ENCODE assay signal across 14 mouse cellular contexts in the genomic region with DNA sequence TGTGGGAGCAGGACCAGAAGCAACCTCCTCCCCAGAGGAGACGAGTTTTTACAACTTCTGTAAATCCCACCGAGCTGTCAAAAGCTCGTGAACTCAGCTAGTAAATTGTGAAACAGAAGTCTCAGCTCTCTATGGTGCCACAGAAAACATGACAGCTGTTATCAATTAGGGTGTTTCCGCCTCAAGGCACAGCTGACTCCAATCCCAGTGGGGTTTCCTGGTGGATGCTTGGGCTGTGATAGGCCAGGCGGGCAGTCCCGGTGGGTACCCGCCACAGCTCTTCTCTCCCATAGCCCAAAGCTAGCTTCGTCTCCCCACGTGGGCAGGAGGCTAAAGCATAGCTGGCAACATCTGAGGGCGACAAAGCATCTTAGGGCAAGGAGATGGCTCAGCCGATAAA. TPM values are rescaled to one million over a fixed set of nuclear protein-coding genes. Genes with fewer than 3 reads are reported as not detected.
DNase-seq lines count a peak whose midpoint lies in the region; ATAC-seq lines count a peak whose summit lies in the region.
"Had no signal": no experiment of that assay in that cellular context is flagged by ENCODE, and none has a peak within 500 bp of the region (broad histone marks: within the 10 kb centered on the region; RNA-seq: fewer than 3 reads in every experiment).

No protein-coding gene starts in this region.

- no peak overlapping the region for H3K4me3 ChIP-seq in kidney, embryonic 14.5 days (ENCODE audit: low read length)
- no peak overlapping the region for H3K4me3 ChIP-seq in kidney, embryonic 15.5 days (replicated peaks)
- H3K4me3 ChIP-seq in limb, embryonic 12.5 days (replicated peaks): no peak overlapping the region
- H3K4me3 ChIP-seq: midbrain, embryonic 15.5 days; stomach, embryonic 15.5 days had no signal

- peak; percentile 59 for DNase-seq in Muller cell, postnatal 12 days (ENCODE audit: inconsistent ontology term)
- peak; percentile 56 for DNase-seq in embryo, embryonic 11.5 days (ENCODE audit: low read depth, low spot score)
- DNase-seq in thymus, postnatal 10 days (ENCODE audit: low spot score in 2 of 2): no peak
- no peak for DNase-seq in cerebellum, postnatal 4 days (ENCODE audit: low spot score in 2 of 2)
- DNase-seq: gastrocnemius, postnatal 14 days; kidney, adult 2 months; layer of hippocampus, postnatal 36 days; right cerebral cortex, postnatal 14 days had no signal

- no peaks in the 10 kb centered on the region for H3K36me3 ChIP-seq in kidney, embryonic 14.5 days (ENCODE audit: control insufficient read depth, insufficient read depth, low read length)
- H3K36me3 ChIP-seq in kidney, embryonic 15.5 days: no peaks in the 10 kb centered on the region
- no peaks in the 10 kb centered on the region for H3K36me3 ChIP-seq in limb, embryonic 12.5 days
- H3K36me3 ChIP-seq: midbrain, embryonic 15.5 days; stomach, embryonic 15.5 days had no signal

- 0 out of 2 replicates have a peak, but pooled peaks have one; percentile 52 for ATAC-seq in kidney, embryonic 14.5 days (ENCODE audit: low FRiP score, low TSS enrichment)
- no peak for ATAC-seq in kidney, embryonic 15.5 days (replicated peaks; ENCODE audit: low FRiP score)
- ATAC-seq in limb, embryonic 12.5 days (ENCODE audit: insufficient number of reproducible peaks, insufficient read depth, low FRiP score, low TSS enrichment, low read depth): peak; percentile 79; the same call in 1 of the 2 replicates
- ATAC-seq: midbrain, embryonic 15.5 days had no signal

- no peak overlapping the region for H3K27ac ChIP-seq in kidney, embryonic 14.5 days (ENCODE audit: low read depth, low read length)
- no peak overlapping the region for H3K27ac ChIP-seq in kidney, embryonic 15.5 days
- no peak overlapping the region for H3K27ac ChIP-seq in limb, embryonic 12.5 days
- H3K27ac ChIP-seq: midbrain, embryonic 15.5 days; stomach, embryonic 15.5 days had no signal

- H3K27me3 ChIP-seq in kidney, embryonic 14.5 days (ENCODE audit: control insufficient read depth, insufficient read depth, low read length): no peaks in the 10 kb centered on the region; the same call in 1 of the 2 replicates
- H3K27me3 ChIP-seq in kidney, embryonic 15.5 days: peaks cover 6% of the 10 kb centered on the region; the same call in 1 of the 2 replicates
- H3K27me3 ChIP-seq in limb, embryonic 12.5 days: peaks cover 79% of the 10 kb centered on the region
- H3K27me3 ChIP-seq: midbrain, embryonic 15.5 days; stomach, embryonic 15.5 days had no signal

- H3K4me1 ChIP-seq in kidney, embryonic 14.5 days (ENCODE audit: control insufficient read depth, insufficient read depth, low read length): 0 out of 2 replicates have a peak, but pooled peaks cover 2% of the 10 kb centered on the region
- H3K4me1 ChIP-seq in kidney, embryonic 15.5 days: no peaks in the 10 kb centered on the region
- peaks cover 18% of the 10 kb centered on the region for H3K4me1 ChIP-seq in limb, embryonic 12.5 days (replicated peaks)
- H3K4me1 ChIP-seq: midbrain, embryonic 15.5 days; stomach, embryonic 15.5 days had no signal

- H3K9me3 ChIP-seq in kidney, embryonic 14.5 days (ENCODE audit: control insufficient read depth, low read length): no peaks in the 10 kb centered on the region
- no peaks in the 10 kb centered on the region for H3K9me3 ChIP-seq in kidney, embryonic 15.5 days (replicated peaks)
- 0 out of 2 replicates have a peak, but pooled peaks cover 5% of the 10 kb centered on the region for H3K9me3 ChIP-seq in limb, embryonic 12.5 days
- H3K9me3 ChIP-seq: midbrain, embryonic 15.5 days; stomach, embryonic 15.5 days had no signal

- no peak overlapping the region for H3K4me2 ChIP-seq in kidney, embryonic 14.5 days (replicated peaks; ENCODE audit: low read depth, low read length)
- H3K4me2 ChIP-seq in kidney, embryonic 15.5 days: no peak overlapping the region
- peak overlapping the region; percentile 32 for H3K4me2 ChIP-seq in limb, embryonic 12.5 days
- H3K4me2 ChIP-seq: midbrain, embryonic 15.5 days; stomach, embryonic 15.5 days had no signal

- 35% methylated on average over 11 of the region's 11 CpGs for WGBS in kidney, embryonic 14.5 days
- whole genome bisulfite sequencing in kidney, embryonic 15.5 days: 34% methylated on average over 11 of the region's 11 CpGs
- 11% methylated on average over 11 of the region's 11 CpGs for WGBS in limb, embryonic 12.5 days

- H3K9ac ChIP-seq in kidney, embryonic 14.5 days (ENCODE audit: low read depth, low read length): no peak overlapping the region
- H3K9ac ChIP-seq in kidney, embryonic 15.5 days: no peak overlapping the region
- H3K9ac ChIP-seq in limb, embryonic 12.5 days (replicated peaks): no peak overlapping the region
- H3K9ac ChIP-seq: midbrain, embryonic 15.5 days; stomach, embryonic 15.5 days had no signal

RNA-seq across cellular contexts. Expression of a gene that starts 19.8 kb away (rescaled TPM):
- polyA plus RNA-seq in kidney, embryonic 14.5 days (2014; fragmentation: Nextera tagmentation; extraction: Ambion mirVana): 0.09 and 0.13 TPM in 2 replicates
- polyA plus RNA-seq in kidney, embryonic 15.5 days (2015; fragmentation: Nextera tagmentation; extraction: Ambion mirVana): 0.45 and 0.50 TPM in 2 replicates
- 0.85 and 1.0 TPM in 2 replicates for polyA plus RNA-seq in limb, embryonic 12.5 days (2016; fragmentation: Nextera tagmentation; extraction: Ambion mirVana)
- polyA plus RNA-seq: heart, postnatal 0 days had no signal

Comparison
In these comparisons a context has a peak if more than half of its experiments do, and no peak if none do; other contexts are left out.
1. DNase-seq: peak in Muller cell, postnatal 12 days (single experiment) and embryo, embryonic 11.5 days (single experiment); none in thymus, postnatal 10 days (0 of 2) and cerebellum, postnatal 4 days (0 of 2).